Mouse (Mus musculus) intestine, embryonic 15.5 days (tissue): ENCODE results near the gene Retreg2. TPM values are rescaled to one million over a fixed set of nuclear protein-coding genes. Genes with fewer than 3 reads are reported as not detected.

ENCODE experiments used
- ATAC-seq: fragments of 200-750 bp; cut with Nextera tagmentation; 2 replicates; pipeline ENCODE4 v1.8.0; 2017; ENCODE audit warnings: moderate TSS enrichment, moderate library complexity
- H3K27ac ChIP-seq: fragments of 300-500 bp; sonication (generic); 2 replicates; pipeline ENCODE4 v1.5.1; 2015; ENCODE audit warnings: mild to moderate bottlenecking, inconsistent platforms
- H3K27me3 ChIP-seq: fragments of 300-500 bp; sonication (generic); replicated peaks from 2 replicates; pipeline ENCODE4 v1.6.1; 2015; ENCODE audit warnings: inconsistent platforms
- H3K36me3 ChIP-seq: fragments of 300-500 bp; sonication (generic); 2 replicates; pipeline ENCODE4 v1.6.1; 2015; ENCODE audit warnings: inconsistent platforms
- H3K4me1 ChIP-seq: fragments of 300-500 bp; sonication (generic); replicated peaks from 2 replicates; pipeline ENCODE4 v1.6.1; 2015; ENCODE audit warnings: inconsistent platforms
- H3K4me2 ChIP-seq: fragments of 300-500 bp; sonication (generic); replicated peaks from 2 replicates; pipeline ENCODE4 v1.6.1; 2015; ENCODE audit warnings: mild to moderate bottlenecking, inconsistent platforms
- H3K4me3 ChIP-seq: fragments of 300-500 bp; sonication (generic); replicated peaks from 2 replicates; pipeline ENCODE4 v1.5.1; 2015; ENCODE audit warnings: inconsistent platforms
- H3K9ac ChIP-seq: fragments of 300-500 bp; sonication (generic); 2 replicates; pipeline ENCODE4 v1.6.1; 2015; ENCODE audit warnings: inconsistent platforms
- H3K9me3 ChIP-seq: fragments of 300-500 bp; sonication (generic); 2 replicates; pipeline ENCODE4 v1.6.1; 2016; ENCODE audit warnings: inconsistent platforms
- WGBS: fragments of 180-500 bp; shearing (Covaris S2); methylation state at CpG from one replicate; pipeline ENCODE4 v1.1.7; 2015; 5-methylcytosine and 5-hydroxymethylcytosine counted together
- polyA plus RNA-seq: library from polyadenylated mRNA; unstranded; fragments of >200 nt; fragmentation: Nextera tagmentation; extraction: Ambion mirVana; gene quantifications from 2 replicates; pipeline ENCODE4 v1.2.1, GENCODE M21; 2015

The Retreg2 gene
- polyA plus RNA-seq, 1 experiment from 2014 or later, result 49.5 TPM

DNA sequence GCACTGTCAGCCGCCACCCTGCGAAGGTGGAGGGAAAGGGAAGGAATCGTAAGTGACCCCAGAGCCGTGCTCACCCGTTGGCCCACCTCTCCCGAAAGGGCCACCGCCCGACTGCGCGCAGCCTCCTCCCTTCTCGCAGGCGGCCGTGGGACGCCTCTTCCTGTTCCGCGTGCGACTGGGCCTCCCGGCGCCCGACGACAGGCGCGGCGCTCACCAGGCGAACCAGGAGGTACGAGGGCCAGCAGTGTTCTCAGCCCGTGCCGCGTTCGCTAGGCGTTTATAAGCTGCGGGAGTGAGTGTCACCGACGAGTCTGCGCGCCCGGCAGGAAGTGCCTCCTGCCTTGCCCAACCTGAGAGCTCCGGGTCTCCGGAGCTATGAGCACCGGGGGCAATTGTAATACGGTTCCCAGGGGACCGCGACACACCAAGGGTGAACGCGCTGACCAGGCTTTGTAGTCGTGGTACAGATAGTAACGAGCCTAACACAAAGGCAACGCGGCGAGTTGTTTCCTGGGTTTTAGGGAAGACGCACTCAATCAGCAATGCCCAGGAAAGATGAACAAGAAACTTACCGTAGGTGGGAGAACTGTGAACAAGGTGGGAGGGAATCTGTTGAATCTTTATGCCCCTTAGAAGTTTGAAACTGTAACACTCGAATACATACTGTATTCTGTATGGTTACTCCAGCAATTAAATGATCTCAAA lies 940 bp upstream of the Retreg2 start:
- WGBS, result under 1% methylated on average over 53 of the region's 53 CpGs
- peak overlapping the region; percentile 98 for H3K27ac ChIP-seq
- H3K4me3 ChIP-seq, result peak overlapping the region; percentile 98
- no peaks in the 10 kb centered on the region for H3K9me3 ChIP-seq
- peaks cover 26% of the 10 kb centered on the region for H3K36me3 ChIP-seq
- ATAC-seq, result peak; percentile 65
- H3K4me1 ChIP-seq, result peaks cover 17% of the 10 kb centered on the region; the same call in 1 of the 2 replicates
- H3K27me3 ChIP-seq, result no peaks in the 10 kb centered on the region
- H3K9ac ChIP-seq, result peak overlapping the region; percentile 96
- peak overlapping the region; percentile 89 for H3K4me2 ChIP-seq

DNA sequence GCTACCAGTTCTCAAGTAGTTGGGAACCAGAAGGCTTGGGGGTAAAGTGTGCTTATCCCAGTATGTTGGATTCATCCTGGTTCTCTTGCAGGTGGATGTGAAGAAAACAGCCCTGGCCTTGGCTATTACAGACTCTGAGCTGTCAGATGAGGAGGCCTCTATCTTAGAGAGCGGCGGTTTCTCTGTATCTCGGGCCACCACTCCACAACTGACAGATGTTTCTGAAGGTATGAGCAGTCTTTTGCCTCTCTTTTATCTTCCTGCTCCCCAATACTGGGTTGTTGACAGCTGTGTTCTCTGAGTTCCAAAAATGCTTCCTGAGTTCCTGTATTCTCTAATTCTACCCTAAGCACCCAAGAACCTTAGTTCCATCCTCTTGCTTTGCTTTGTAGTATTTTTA lies 3.0 kb downstream of the Retreg2 start:
- no peak overlapping the region for H3K4me3 ChIP-seq
- H3K9ac ChIP-seq, result no peak overlapping the region
- no peaks in the 10 kb centered on the region for H3K9me3 ChIP-seq
- no peak overlapping the region for H3K4me2 ChIP-seq
- no peak for ATAC-seq
- no peak overlapping the region for H3K27ac ChIP-seq
- peaks cover 17% of the 10 kb centered on the region; the same call in 1 of the 2 replicates for H3K4me1 ChIP-seq
- peaks cover 26% of the 10 kb centered on the region for H3K36me3 ChIP-seq
- WGBS, result 95% methylated on average over 3 of the region's 3 CpGs
- no peaks in the 10 kb centered on the region for H3K27me3 ChIP-seq

DNA sequence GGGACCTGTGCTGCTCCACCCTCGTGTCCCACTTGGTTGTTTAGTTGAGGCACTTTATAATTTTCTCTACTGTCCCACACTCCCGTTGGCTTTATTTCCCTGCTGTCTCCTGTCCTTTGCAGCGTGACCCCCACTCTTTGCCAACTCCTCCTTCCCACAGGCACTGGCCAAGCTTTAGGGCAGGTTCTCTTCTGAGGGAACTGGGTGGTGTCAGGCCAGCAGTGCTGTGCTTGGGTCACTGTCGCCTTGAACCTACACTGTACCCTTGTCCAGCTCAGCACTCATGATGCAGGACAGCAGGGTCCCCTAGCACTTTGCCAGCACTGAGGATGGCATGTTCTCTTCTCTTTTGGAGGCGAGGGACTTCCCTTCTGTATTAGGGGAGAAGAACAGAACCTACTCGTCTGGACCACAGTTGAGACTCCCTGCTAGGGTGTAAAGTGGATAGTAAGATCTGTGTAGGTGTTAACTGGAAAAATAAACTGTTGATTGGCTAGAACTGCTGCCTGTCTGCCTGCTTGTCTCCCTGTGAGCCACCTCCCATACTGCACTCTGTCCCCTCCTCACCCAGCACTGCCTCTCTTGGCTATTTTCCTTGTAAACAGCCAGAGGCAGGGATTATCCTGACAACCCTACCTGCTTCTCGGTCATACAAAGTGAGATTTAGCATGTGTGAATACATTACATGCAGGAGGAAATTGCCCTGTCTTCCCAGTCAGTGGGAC lies 5.0 kb downstream of the Retreg2 start:
- Histone ChIP-seq H3K36me3 (peaks cover 26% of the 10 kb centered on the region), H3K27ac (no peak overlapping the region), H3K4me1 (peaks cover 12% of the 10 kb centered on the region; the same call in 1 of the 2 replicates), H3K9me3 (no peaks in the 10 kb centered on the region), H3K4me3 (no peak overlapping the region), H3K27me3 (no peaks in the 10 kb centered on the region), H3K4me2 (no peak overlapping the region), H3K9ac (no peak overlapping the region)
- WGBS, result 80% methylated on average over 7 of the region's 7 CpGs
- no peak for ATAC-seq

DNA sequence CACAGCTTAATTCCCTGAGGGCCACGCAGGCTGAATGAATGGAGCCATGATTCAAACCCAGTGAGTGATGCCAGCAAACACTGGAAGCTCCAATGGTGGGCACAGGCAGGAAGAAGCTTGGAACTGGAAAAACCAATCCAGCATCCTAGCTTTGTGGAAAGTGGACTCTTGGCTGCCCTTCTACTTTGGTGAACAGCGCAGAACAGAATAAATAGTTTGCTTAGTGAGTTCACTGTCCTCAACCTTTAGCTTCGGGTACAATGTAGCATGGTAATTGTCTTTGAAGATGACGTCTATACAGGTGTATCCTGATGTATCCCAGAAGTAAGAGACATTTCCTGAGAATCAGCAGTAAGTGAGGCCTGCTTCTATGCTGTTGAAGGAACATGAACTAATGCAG lies 6.1 kb downstream of the Retreg2 start:
- WGBS, result 86% methylated on average over 4 of the region's 4 CpGs
- H3K27me3 ChIP-seq, result no peaks in the 10 kb centered on the region

DNA sequence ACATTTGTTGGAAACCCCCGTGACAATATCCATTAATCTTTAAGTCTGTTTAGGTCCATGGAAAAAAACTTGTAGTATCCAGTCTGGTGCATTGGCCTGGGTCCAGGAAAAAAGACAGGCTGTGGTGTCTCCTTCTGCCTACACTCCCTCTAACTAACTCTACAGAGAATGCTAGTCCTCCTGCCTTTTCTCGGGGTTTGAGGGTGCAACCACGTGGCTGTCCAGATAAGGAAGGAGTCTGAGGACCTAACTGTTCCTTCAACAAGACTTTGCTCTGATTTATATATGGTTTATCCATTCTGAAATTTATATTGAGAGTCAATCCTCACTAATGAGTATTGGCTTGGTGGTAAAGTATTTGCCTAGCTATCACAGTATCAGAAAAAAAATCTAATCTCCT lies 13.3 kb downstream of the Retreg2 start:
- Histone ChIP-seq H3K36me3 (no peaks in the 10 kb centered on the region), H3K9ac (no peak overlapping the region), H3K27me3 (no peaks in the 10 kb centered on the region), H3K4me2 (no peak overlapping the region), H3K27ac (no peak overlapping the region), H3K9me3 (no peaks in the 10 kb centered on the region), H3K4me1 (no peaks in the 10 kb centered on the region), H3K4me3 (no peak overlapping the region)
- ATAC-seq, result no peak
- 33% methylated on average over 3 of the region's 3 CpGs for WGBS

More for the DNA sequence above, 6.1 kb downstream of the Retreg2 start:
- no peak overlapping the region for H3K4me3 ChIP-seq
- H3K4me1 ChIP-seq, result peaks cover 7% of the 10 kb centered on the region; the same call in 1 of the 2 replicates
- H3K9me3 ChIP-seq, result no peaks in the 10 kb centered on the region
- H3K27ac ChIP-seq, result no peak overlapping the region
- H3K9ac ChIP-seq, result no peak overlapping the region
- ATAC-seq, result no peak
- H3K4me2 ChIP-seq, result no peak overlapping the region
- peaks cover 26% of the 10 kb centered on the region for H3K36me3 ChIP-seq

DNA sequence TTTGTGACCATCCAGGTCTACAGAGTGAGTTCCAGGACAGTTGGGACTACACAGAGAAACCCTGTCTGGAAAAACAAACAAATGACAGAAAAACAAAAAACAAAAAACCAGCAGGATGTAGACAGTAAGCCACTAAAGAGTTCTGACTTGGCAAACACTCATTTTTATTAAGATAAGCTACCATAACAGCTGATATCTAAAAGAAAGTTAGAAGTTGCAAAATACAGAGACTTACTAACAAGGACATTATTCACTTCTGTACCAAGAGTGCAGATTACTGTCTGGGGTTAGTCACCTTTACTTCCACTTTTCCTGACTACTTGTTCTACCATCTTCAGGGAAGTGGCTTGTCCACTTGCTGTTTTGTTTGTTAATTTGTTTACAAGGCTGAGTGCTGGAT lies 16.4 kb downstream of the Retreg2 start:
- H3K36me3 ChIP-seq, result no peaks in the 10 kb centered on the region

DNA sequence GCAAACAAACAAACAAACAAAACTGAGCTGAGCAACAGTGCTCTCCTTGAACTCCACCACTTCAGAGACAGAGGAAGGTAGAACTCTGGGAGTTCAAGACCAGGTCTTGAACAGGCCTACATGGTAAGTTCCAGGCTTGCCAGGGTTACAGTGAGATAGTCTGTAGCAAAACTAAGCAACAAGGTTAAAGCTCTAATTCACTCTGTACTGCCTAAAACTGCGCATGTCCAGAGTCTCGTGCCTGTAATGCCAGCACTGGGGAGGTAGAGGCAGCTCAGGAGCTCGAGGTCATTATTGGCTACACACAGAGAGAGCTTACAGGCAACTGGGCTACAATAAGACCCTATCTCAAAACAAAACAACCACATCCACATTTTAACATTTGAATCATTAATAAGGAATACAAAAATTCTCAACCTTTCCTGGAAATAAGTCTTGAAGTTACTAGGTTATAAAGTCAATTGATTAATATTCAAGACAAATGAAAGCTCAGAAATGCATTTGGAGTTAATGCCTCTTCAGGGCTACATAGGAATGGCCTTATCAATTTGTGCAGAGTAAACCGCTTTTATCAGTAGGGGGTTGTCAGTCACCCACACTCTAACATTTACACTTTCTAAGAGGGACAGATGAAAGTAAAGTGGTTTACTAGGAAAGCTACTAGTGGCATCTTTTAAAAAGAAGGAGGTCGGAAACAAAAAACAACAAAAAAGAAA lies 17.1 kb downstream of the Retreg2 start:
- Histone ChIP-seq H3K4me1 (no peaks in the 10 kb centered on the region), H3K27ac (no peak overlapping the region), H3K36me3 (no peaks in the 10 kb centered on the region), H3K27me3 (no peaks in the 10 kb centered on the region), H3K4me2 (no peak overlapping the region), H3K4me3 (no peak overlapping the region), H3K9ac (no peak overlapping the region), H3K9me3 (no peaks in the 10 kb centered on the region)
- WGBS, result 65% methylated on average over 5 of the region's 5 CpGs
- no peak for ATAC-seq

More for the DNA sequence above, 16.4 kb downstream of the Retreg2 start:
- Histone ChIP-seq H3K9ac (no peak overlapping the region), H3K27me3 (no peaks in the 10 kb centered on the region), H3K9me3 (no peaks in the 10 kb centered on the region), H3K4me2 (no peak overlapping the region), H3K4me3 (no peak overlapping the region), H3K4me1 (no peaks in the 10 kb centered on the region), H3K27ac (no peak overlapping the region)
- no peak for ATAC-seq

DNA sequence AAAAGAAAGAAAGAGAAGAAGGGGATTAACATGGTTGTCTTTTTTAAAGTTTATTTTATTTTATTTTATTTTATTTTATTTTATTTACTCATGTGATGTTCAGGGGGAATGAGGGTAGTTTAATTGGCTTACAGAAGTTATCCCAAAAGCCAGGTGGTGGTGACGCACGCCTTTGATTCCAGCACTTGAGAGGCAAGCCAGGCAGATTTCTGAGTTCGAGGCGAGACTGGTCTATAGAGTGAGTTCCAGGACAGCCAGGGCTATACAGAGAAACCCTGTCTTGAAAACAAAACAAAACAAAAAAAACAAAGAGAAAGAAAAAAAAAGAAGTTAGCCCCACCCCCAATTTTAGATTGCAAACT lies 17.7 kb downstream of the Retreg2 start:
- Histone ChIP-seq H3K27ac (no peak overlapping the region), H3K9me3 (no peaks in the 10 kb centered on the region), H3K4me3 (no peak overlapping the region), H3K4me2 (no peak overlapping the region), H3K36me3 (no peaks in the 10 kb centered on the region), H3K4me1 (no peaks in the 10 kb centered on the region), H3K27me3 (no peaks in the 10 kb centered on the region), H3K9ac (no peak overlapping the region)
- WGBS, result 76% methylated on average over 4 of the region's 4 CpGs
- ATAC-seq, result no peak

DNA sequence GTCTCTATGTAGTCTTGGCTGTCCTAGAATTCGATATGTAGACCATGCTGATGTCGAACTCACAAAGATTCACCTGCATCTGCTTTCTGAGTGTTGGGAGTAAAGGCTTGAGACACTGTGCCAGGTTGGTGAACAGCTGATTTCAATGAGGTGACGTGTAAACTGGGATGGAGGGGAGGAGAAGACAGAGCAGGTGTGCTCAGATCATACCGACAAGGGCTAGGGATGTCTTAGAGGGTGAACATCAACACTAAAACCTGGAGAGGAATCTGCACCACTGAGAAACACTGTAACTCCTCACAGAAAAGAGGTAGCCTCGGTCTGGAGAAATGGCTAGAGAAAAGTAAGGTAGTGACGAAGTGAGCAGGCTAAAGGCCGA lies 25.5 kb downstream of the Retreg2 start:
- ATAC-seq, result peak; percentile 34
- H3K4me3 ChIP-seq, result peak overlapping the region; percentile 67
- H3K9ac ChIP-seq, result no peak overlapping the region
- H3K4me2 ChIP-seq, result peak overlapping the region; percentile 86
- H3K4me1 ChIP-seq, result peaks cover 9% of the 10 kb centered on the region
- no peaks in the 10 kb centered on the region for H3K9me3 ChIP-seq
- H3K27me3 ChIP-seq, result no peaks in the 10 kb centered on the region
- WGBS, result 6% methylated on average over 7 of the region's 7 CpGs
- H3K36me3 ChIP-seq, result peaks cover 19% of the 10 kb centered on the region
- H3K27ac ChIP-seq, result peak overlapping the region; percentile 81; the same call in 1 of the 2 replicates

DNA sequence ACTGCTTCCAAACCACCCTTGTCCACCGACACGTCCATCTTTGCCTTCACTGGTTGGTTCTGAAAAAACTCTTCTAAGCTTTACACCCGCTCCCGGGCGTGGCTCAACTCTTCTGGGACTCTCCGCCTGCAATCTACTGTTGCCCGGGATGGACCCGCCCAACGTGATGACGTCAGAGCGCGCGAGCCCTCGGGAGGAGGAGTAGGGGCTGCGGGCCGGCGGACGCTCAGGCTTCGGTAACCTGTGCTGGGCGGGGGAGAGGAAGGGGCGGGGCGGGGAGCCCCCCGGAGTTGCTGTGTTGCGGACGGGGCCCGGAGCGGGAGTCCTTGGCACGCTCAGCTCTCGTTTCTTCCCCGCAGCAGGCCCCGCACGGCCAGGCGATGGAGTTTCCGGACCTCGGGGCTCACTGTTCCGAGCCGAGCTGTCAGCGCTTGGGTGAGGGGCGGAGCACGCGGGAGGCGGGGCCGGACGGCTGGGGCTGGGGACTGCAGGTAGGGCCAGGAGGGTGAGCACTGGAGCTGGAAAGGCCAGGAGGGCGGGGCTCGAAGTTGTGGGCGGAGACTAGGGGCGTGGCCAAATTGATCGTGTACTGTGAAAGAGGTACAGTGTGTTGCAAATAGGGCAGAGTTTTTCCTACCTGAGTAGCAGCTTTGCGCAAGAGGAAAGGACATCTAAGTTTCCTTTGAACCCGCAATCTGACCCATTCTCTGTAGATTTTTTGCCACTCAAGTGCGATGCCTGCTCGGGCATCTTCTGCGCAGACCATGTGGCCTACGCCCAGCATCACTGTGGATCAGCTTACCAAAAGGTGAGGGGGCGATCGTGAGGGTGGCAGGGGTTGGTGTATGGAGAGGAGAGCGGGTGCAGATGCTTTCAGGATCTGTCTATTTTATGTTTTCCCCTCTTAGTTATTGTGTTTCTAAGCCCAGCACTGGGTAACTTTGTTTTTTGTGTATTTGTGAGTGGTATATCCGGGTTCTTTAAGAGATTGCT lies 26.2 kb downstream of the Retreg2 start, which contains the start of gene Zfand2b:
Gene Zfand2b, plus strand, starts transcription at position 175 of the 993 bp plus-strand sequence.
- Histone ChIP-seq H3K4me1 (peaks cover 9% of the 10 kb centered on the region), H3K4me2 (peak within 1 kb of the TSS; percentile 86), H3K4me3 (peak within 1 kb of the TSS; percentile 67), H3K27ac (peak within 1 kb of the TSS; percentile 81), H3K27me3 (no peaks in the 10 kb centered on the region), H3K9me3 (no peaks in the 10 kb centered on the region), H3K9ac (peak within 1 kb of the TSS; percentile 58), H3K36me3 (peaks cover 22% of the 10 kb centered on the region)
- under 1% methylated on average over 57 of the region's 59 CpGs for WGBS
- peak; percentile 99 for ATAC-seq

DNA sequence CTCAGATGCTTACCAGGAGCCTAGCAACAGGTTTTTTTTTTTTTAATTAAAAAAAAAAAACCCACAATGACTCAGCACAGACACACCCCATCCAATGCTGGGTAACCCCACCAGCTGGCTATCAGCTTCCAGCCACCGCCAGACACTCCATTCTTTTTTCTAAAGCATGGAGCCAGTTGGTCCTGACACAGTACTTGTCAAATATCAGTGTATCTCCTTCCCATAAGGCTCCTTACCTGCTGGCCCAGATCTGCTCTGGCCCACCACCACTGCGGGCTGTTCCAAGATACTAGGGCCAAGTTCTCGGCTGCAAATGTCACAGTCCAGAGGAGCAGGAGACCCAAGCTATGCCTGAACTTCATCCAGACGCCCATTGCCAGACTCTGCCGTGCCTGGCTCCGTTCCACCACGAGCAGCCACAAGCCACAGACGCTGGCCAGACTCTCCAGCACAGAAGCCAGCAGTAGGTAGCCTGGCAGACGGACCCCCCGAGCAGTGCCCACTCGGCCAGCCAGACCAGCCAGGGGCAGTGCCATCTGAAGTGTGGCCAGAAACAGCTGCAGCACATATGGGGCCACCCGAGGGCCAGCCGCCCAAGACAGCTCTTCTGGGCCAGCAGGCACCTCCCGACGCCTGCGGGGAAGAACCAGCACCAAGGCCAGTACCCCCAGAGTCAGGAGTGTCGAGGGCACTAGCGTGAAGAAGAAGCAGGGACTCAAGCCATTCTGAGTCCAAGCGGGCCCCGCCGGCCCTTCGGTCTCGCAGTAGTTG lies 36.9 kb downstream of the Retreg2 start:
- Histone ChIP-seq H3K4me2 (peak overlapping the region; percentile 95), H3K27ac (no peak overlapping the region), H3K9me3 (no peaks in the 10 kb centered on the region), H3K36me3 (peaks cover 27% of the 10 kb centered on the region), H3K9ac (peak overlapping the region; percentile 63), H3K4me3 (peak overlapping the region; percentile 64), H3K27me3 (no peaks in the 10 kb centered on the region), H3K4me1 (peaks cover 20% of the 10 kb centered on the region)
- WGBS, result 8% methylated on average over 23 of the region's 23 CpGs
- peak; percentile 64 for ATAC-seq
